Mouse (Mus musculus) C2C12 (cell line): ENCODE results near the gene Ier5. TPM values are rescaled to one million over a fixed set of nuclear protein-coding genes. Genes with fewer than 3 reads are reported as not detected.

ENCODE experiments used
- H3K27me3 ChIP-seq: one replicate; pipeline ENCODE4 v1.6.1; 2011; ENCODE audit not compliant: control insufficient read depth, insufficient read depth, insufficient read length
- H3K36me3 ChIP-seq: one replicate; pipeline ENCODE4 v1.6.1; 2011; ENCODE audit not compliant: control insufficient read depth, insufficient read depth
- H3K4me3 ChIP-seq: one replicate; pipeline ENCODE4 v1.5.1; 2011; ENCODE audit warnings: mild to moderate bottlenecking, control low read depth; ENCODE audit not compliant: poor library complexity, insufficient read depth, severe bottlenecking
- H3K79me2 ChIP-seq: one replicate; pipeline ENCODE4 v1.6.1; 2011; ENCODE audit not compliant: control insufficient read depth, insufficient read depth
- H3K79me3 ChIP-seq: one replicate; pipeline ENCODE4 v1.6.1; 2011; ENCODE audit warnings: low read depth, control low read depth
- H3ac ChIP-seq: one replicate; pipeline ENCODE3; 2011; ENCODE audit warnings: low read depth; ENCODE audit not compliant: control insufficient read depth, insufficient read length
- CEBPB ChIP-seq: IDR thresholded peaks from one replicate; pipeline ENCODE4 v1.6.1; 2011; ENCODE audit warnings: low read depth, mild to moderate bottlenecking, control low read depth, moderate library complexity
- CTCF ChIP-seq: IDR thresholded peaks from one replicate; pipeline ENCODE4 v1.5.1; 2011; ENCODE audit not compliant: control insufficient read depth, insufficient read depth, insufficient read length
- FOSL1 ChIP-seq: IDR thresholded peaks from one replicate; pipeline ENCODE4 v1.8.0; 2011; ENCODE audit warnings: mild to moderate bottlenecking, low read length; ENCODE audit not compliant: poor library complexity, insufficient read depth, severe bottlenecking
- MAX ChIP-seq: IDR thresholded peaks from one replicate; pipeline ENCODE4 v1.6.1; 2011; ENCODE audit warnings: mild to moderate bottlenecking, control low read depth
- MYOD1 ChIP-seq: IDR thresholded peaks from one replicate; pipeline ENCODE4 v1.6.1; 2011; ENCODE audit warnings: low read depth; ENCODE audit not compliant: control insufficient read depth, insufficient read length
- MYOG ChIP-seq: IDR thresholded peaks from one replicate; pipeline ENCODE4 v1.6.1; 2011; ENCODE audit not compliant: control insufficient read depth, insufficient read length; ENCODE audit errors: extremely low read depth
- USF1 ChIP-seq: IDR thresholded peaks from one replicate; pipeline ENCODE4 v1.6.1; 2011; ENCODE audit warnings: low read depth, mild to moderate bottlenecking, control low read depth, moderate library complexity
- polyA plus RNA-seq: library from polyadenylated mRNA; unstranded; fragments of >200 nt; fragmentation: generic; extraction: Trizol; gene quantifications from one replicate; pipeline ENCODE4 v1.2.1, GENCODE M21; 2012; ENCODE audit warnings: missing spikeins

The Ier5 gene
- polyA plus RNA-seq, 1 experiment, result 24.4 TPM

DNA sequence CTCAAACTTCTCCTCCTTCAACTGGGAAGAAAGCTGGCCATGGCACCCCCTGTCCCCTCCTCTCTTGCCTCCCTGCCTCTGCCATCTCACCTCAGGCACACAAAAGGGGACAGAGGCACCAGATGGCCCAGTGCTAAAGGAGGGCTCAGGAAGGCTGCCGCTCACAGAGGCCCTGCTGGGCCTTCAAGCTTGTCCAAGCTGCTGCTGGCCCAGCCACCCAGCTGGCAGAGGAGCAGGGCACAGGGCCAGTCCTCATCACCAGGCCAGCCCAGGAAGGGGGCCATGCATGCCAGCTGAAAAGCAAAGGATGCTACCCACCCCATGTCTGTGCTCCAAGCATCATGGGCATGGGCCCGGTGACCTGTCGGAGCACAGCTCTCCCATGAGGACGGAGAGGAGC is 36.5 kb downstream of the Ier5 start:
- TF ChIP-seq CTCF (no peak), CEBPB (no peak), FOSL1 (no peak), MAX (no peak), MYOG (no peak), USF1 (no peak), MYOD1 (no peak)
- no peak overlapping the region for H3K4me3 ChIP-seq
- no peaks in the 10 kb centered on the region for H3K27me3 ChIP-seq
- H3K36me3 ChIP-seq, result no peaks in the 10 kb centered on the region
- H3K79me2 ChIP-seq, result no peaks in the 10 kb centered on the region
- H3ac ChIP-seq, result no peak overlapping the region
- H3K79me3 ChIP-seq, result no peaks in the 10 kb centered on the region

DNA sequence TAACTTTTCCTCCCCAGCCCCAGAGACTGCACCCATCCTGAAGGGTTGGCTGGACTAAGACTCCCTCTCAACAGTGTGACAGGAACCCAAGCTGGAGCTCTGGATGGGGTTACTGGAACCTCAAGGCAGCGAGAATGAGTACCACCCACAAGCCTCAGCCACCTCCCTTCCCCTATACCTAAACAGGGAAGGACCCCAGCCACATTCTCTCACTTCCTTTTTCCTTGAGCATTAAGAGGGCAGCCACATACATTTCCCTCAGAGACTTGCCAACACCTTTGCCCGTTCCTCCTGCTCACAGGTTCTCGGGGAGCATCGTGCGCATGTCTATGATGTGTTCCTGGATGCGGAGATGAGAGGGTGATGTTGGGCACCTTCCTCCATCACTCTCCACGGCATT is 37.4 kb downstream of the Ier5 start:
- Histone ChIP-seq H3K79me3 (no peaks in the 10 kb centered on the region), H3K27me3 (no peaks in the 10 kb centered on the region), H3K4me3 (no peak overlapping the region), H3K36me3 (no peaks in the 10 kb centered on the region), H3ac (no peak overlapping the region), H3K79me2 (no peaks in the 10 kb centered on the region)
- no peak for TF ChIP-seq MYOG
- TF ChIP-seq CEBPB, result no peak
- TF ChIP-seq USF1, result no peak
- TF ChIP-seq MYOD1, result no peak
- TF ChIP-seq CTCF, result no peak
- TF ChIP-seq FOSL1, result no peak
- TF ChIP-seq MAX, result no peak

- H3K79me3 ChIP-seq, result no peaks in the 10 kb centered on the region
- no peaks in the 10 kb centered on the region for H3K79me2 ChIP-seq
- H3K36me3 ChIP-seq, result no peaks in the 10 kb centered on the region
- TF ChIP-seq CEBPB (no peak), MYOG (no peak), FOSL1 (no peak), CTCF (no peak), MAX (no peak), USF1 (no peak), MYOD1 (no peak)
- H3ac ChIP-seq, result no peak overlapping the region
- no peaks in the 10 kb centered on the region for H3K27me3 ChIP-seq
- H3K4me3 ChIP-seq, result no peak overlapping the region
These were observed 38.3 kb downstream of the Ier5 start for GRCm38 (mm10) chr1:155060832-155061801.

- TF ChIP-seq CEBPB (no peak), USF1 (no peak), CTCF (no peak), MAX (no peak)
- Histone ChIP-seq H3K79me2 (no peaks in the 10 kb centered on the region), H3K27me3 (no peaks in the 10 kb centered on the region), H3K36me3 (no peaks in the 10 kb centered on the region), H3K79me3 (no peaks in the 10 kb centered on the region), H3K4me3 (no peak overlapping the region), H3ac (no peak overlapping the region)
These were observed 39.2 kb downstream of the Ier5 start for GRCm38 (mm10) chr1:155060261-155060660.

- H3K4me3 ChIP-seq, result no peak overlapping the region
- H3K79me3 ChIP-seq, result no peaks in the 10 kb centered on the region
- no peak overlapping the region for H3ac ChIP-seq
- H3K79me2 ChIP-seq, result no peaks in the 10 kb centered on the region
- no peaks in the 10 kb centered on the region for H3K27me3 ChIP-seq
- TF ChIP-seq FOSL1 (no peak), MAX (no peak), CEBPB (no peak)
- no peaks in the 10 kb centered on the region for H3K36me3 ChIP-seq
These were observed 39.9 kb downstream of the Ier5 start for GRCm38 (mm10) chr1:155059505-155059904.
